Mouse (Mus musculus) embryonic facial prominence, embryonic 12.5 days (tissue): ENCODE measurements around the gene Sos2. TPM values are rescaled to one million over a fixed set of nuclear protein-coding genes. Genes with fewer than 3 reads are reported as not detected.
"Not testable (repeated sequence)": the region's sequence is repeated elsewhere in the genome, so short reads cannot be mapped to it uniquely, and the experiment has no call there.

Experiments used
- ATAC-seq: fragments of 200-750 bp; cut with Nextera tagmentation; 2 replicates; pipeline ENCODE4 v1.8.0; 2017; ENCODE audit not compliant: insufficient number of reproducible peaks, insufficient read depth, low FRiP score, low TSS enrichment
- H3K27ac ChIP-seq: fragments of 300-500 bp; sonication (generic); 2 replicates; pipeline ENCODE4 v1.5.1; 2016; ENCODE audit warnings: mild to moderate bottlenecking
- H3K27me3 ChIP-seq: fragments of 300-500 bp; sonication (generic); 2 replicates; pipeline ENCODE4 v1.6.1; 2016; ENCODE audit warnings: mild to moderate bottlenecking, moderate library complexity
- H3K36me3 ChIP-seq: fragments of 300-500 bp; sonication (generic); 2 replicates; pipeline ENCODE4 v1.6.1; 2016; ENCODE audit warnings: mild to moderate bottlenecking
- H3K4me1 ChIP-seq: fragments of 300-500 bp; sonication (generic); 2 replicates; pipeline ENCODE4 v1.6.1; 2016
- H3K4me2 ChIP-seq: fragments of 300-500 bp; sonication (generic); replicated peaks from 2 replicates; pipeline ENCODE4 v1.6.1; 2016; ENCODE audit warnings: mild to moderate bottlenecking, moderate library complexity
- H3K4me3 ChIP-seq: fragments of 300-500 bp; sonication (generic); 2 replicates; pipeline ENCODE4 v1.5.1; 2016; ENCODE audit warnings: mild to moderate bottlenecking
- H3K9ac ChIP-seq: fragments of 300-500 bp; sonication (generic); 2 replicates; pipeline ENCODE4 v1.6.1; 2016; ENCODE audit warnings: mild to moderate bottlenecking, moderate library complexity
- H3K9me3 ChIP-seq: fragments of 300-500 bp; sonication (generic); 2 replicates; pipeline ENCODE4 v1.6.1; 2016; ENCODE audit warnings: mild to moderate bottlenecking, moderate library complexity
- WGBS: fragments of 180-500 bp; shearing (Covaris S2); methylation state at CpG from one replicate; pipeline ENCODE4 v1.1.7; 2016; 5-methylcytosine and 5-hydroxymethylcytosine counted together
- polyA plus RNA-seq: library from polyadenylated mRNA; unstranded; fragments of >200 nt; fragmentation: Nextera tagmentation; extraction: Ambion mirVana; gene quantifications from 2 replicates; pipeline ENCODE4 v1.2.1, GENCODE M21; 2016

Sos2 gene
- polyA plus RNA-seq, 1 experiment from 2014 or later = 11.0 TPM

- H3K27me3 ChIP-seq = no peaks in the 10 kb centered on the region
- H3K4me2 ChIP-seq = no peak overlapping the region
- H3K4me1 ChIP-seq = no peaks in the 10 kb centered on the region
- ATAC-seq = no peak
- 90% methylated on average over 5 of the region's 5 CpGs for WGBS
- H3K9ac ChIP-seq = no peak overlapping the region
- no peak overlapping the region for H3K4me3 ChIP-seq
- no peak overlapping the region for H3K27ac ChIP-seq
- H3K36me3 ChIP-seq = no peaks in the 10 kb centered on the region
- no peaks in the 10 kb centered on the region for H3K9me3 ChIP-seq
Measured at GRCm38 (mm10) chr12:69666721-69667120, 14.9 kb downstream of the Sos2 start.

GRCm38 (mm10) chr12:69661658-69662057, 20.0 kb downstream of the Sos2 start:
- Histone ChIP-seq H3K36me3 (no peaks in the 10 kb centered on the region), H3K27me3 (no peaks in the 10 kb centered on the region), H3K4me1 (no peaks in the 10 kb centered on the region), H3K4me3 (no peak overlapping the region), H3K4me2 (no peak overlapping the region), H3K27ac (no peak overlapping the region), H3K9ac (no peak overlapping the region), H3K9me3 (no peaks in the 10 kb centered on the region)
- 96% methylated on average over 5 of the region's 5 CpGs for WGBS
- no peak for ATAC-seq

- H3K9me3 ChIP-seq, H3K4me2 ChIP-seq, H3K4me1 ChIP-seq, H3K9ac ChIP-seq, H3K27ac ChIP-seq, H3K4me3 ChIP-seq, H3K27me3 ChIP-seq: not testable (repeated sequence)
- peak; percentile 98 for ATAC-seq
- peaks cover 24% of the 10 kb centered on the region for H3K36me3 ChIP-seq
Measured at GRCm38 (mm10) chr12:69653973-69654372, 27.7 kb downstream of the Sos2 start.

- no peak for ATAC-seq
- no peak overlapping the region for H3K4me2 ChIP-seq
- peaks cover 32% of the 10 kb centered on the region for H3K36me3 ChIP-seq
- WGBS = 92% methylated on average over 8 of the region's 8 CpGs
- no peaks in the 10 kb centered on the region for H3K27me3 ChIP-seq
- H3K4me3 ChIP-seq = no peak overlapping the region
- H3K4me1 ChIP-seq = no peaks in the 10 kb centered on the region
- H3K9me3 ChIP-seq = 0 out of 2 replicates have a peak, but pooled peaks cover 4% of the 10 kb centered on the region
- no peak overlapping the region for H3K9ac ChIP-seq
- no peak overlapping the region for H3K27ac ChIP-seq
Measured at GRCm38 (mm10) chr12:69649511-69649910, 32.1 kb downstream of the Sos2 start.

- no peak overlapping the region for H3K9ac ChIP-seq
- H3K4me3 ChIP-seq = no peak overlapping the region
- H3K4me2 ChIP-seq = no peak overlapping the region
- 83% methylated on average over 8 of the region's 8 CpGs for WGBS
- no peaks in the 10 kb centered on the region for H3K9me3 ChIP-seq
- no peaks in the 10 kb centered on the region for H3K27me3 ChIP-seq
- H3K4me1 ChIP-seq = no peaks in the 10 kb centered on the region
- ATAC-seq = no peak
- peaks cover 11% of the 10 kb centered on the region for H3K36me3 ChIP-seq
- H3K27ac ChIP-seq = no peak overlapping the region
Measured at GRCm38 (mm10) chr12:69645821-69646616, 35.6 kb downstream of the Sos2 start.

- H3K9ac ChIP-seq = no peak overlapping the region
- H3K9me3 ChIP-seq = no peaks in the 10 kb centered on the region
- H3K36me3 ChIP-seq = peaks cover 17% of the 10 kb centered on the region
- H3K27me3 ChIP-seq = no peaks in the 10 kb centered on the region
- ATAC-seq = no peak
- no peak overlapping the region for H3K4me3 ChIP-seq
- no peak overlapping the region for H3K4me2 ChIP-seq
- H3K4me1 ChIP-seq = no peaks in the 10 kb centered on the region
- H3K27ac ChIP-seq = no peak overlapping the region
- 83% methylated on average over 3 of the region's 3 CpGs for whole genome bisulfite sequencing
Measured at GRCm38 (mm10) chr12:69644877-69645276, 36.8 kb downstream of the Sos2 start.

GRCm38 (mm10) chr12:69642877-69643276, 38.8 kb downstream of the Sos2 start:
- no peak overlapping the region for H3K9ac ChIP-seq
- no peak overlapping the region for H3K27ac ChIP-seq
- H3K4me2 ChIP-seq = no peak overlapping the region
- ATAC-seq = no peak
- WGBS = 93% methylated on average over 5 of the region's 5 CpGs
- H3K4me1 ChIP-seq = no peaks in the 10 kb centered on the region
- H3K36me3 ChIP-seq = peaks cover 27% of the 10 kb centered on the region
- no peaks in the 10 kb centered on the region for H3K27me3 ChIP-seq
- no peaks in the 10 kb centered on the region for H3K9me3 ChIP-seq
- no peak overlapping the region for H3K4me3 ChIP-seq

GRCm38 (mm10) chr12:69634761-69635160, 46.9 kb downstream of the Sos2 start:
- no peak for ATAC-seq
- Histone ChIP-seq H3K9me3 (no peaks in the 10 kb centered on the region), H3K9ac (no peak overlapping the region), H3K4me1 (no peaks in the 10 kb centered on the region), H3K27ac (no peak overlapping the region), H3K4me3 (no peak overlapping the region), H3K36me3 (peaks cover 27% of the 10 kb centered on the region), H3K27me3 (no peaks in the 10 kb centered on the region), H3K4me2 (no peak overlapping the region)
- WGBS = 90% methylated on average over 3 of the region's 3 CpGs

GRCm38 (mm10) chr12:69618590-69618989, 63.1 kb downstream of the Sos2 start:
- 93% methylated on average over 5 of the region's 5 CpGs for WGBS

GRCm38 (mm10) chr12:69604367-69604766, 77.3 kb downstream of the Sos2 start:
- peaks cover 27% of the 10 kb centered on the region for H3K36me3 ChIP-seq
- no peaks in the 10 kb centered on the region for H3K4me1 ChIP-seq

More at GRCm38 (mm10) chr12:69618590-69618989, 63.1 kb downstream of the Sos2 start:
- not testable (repeated sequence) for H3K27me3 ChIP-seq, H3K4me2 ChIP-seq, ATAC-seq, H3K27ac ChIP-seq, H3K9ac ChIP-seq, H3K9me3 ChIP-seq, H3K4me3 ChIP-seq, H3K4me1 ChIP-seq
- H3K36me3 ChIP-seq = peaks cover 23% of the 10 kb centered on the region

GRCm38 (mm10) chr12:69597446-69597845, 84.2 kb downstream of the Sos2 start:
- no peak overlapping the region for H3K4me3 ChIP-seq
- no peak for ATAC-seq
- no peak overlapping the region for H3K9ac ChIP-seq
- H3K27ac ChIP-seq = no peak overlapping the region
- H3K4me2 ChIP-seq = no peak overlapping the region
- WGBS = 92% methylated on average over 4 of the region's 4 CpGs
- H3K36me3 ChIP-seq = 0 out of 2 replicates have a peak, but pooled peaks cover 10% of the 10 kb centered on the region
- no peaks in the 10 kb centered on the region for H3K4me1 ChIP-seq
- no peaks in the 10 kb centered on the region for H3K27me3 ChIP-seq
- H3K9me3 ChIP-seq = no peaks in the 10 kb centered on the region

More at GRCm38 (mm10) chr12:69604367-69604766, 77.3 kb downstream of the Sos2 start:
- H3K27me3 ChIP-seq = no peaks in the 10 kb centered on the region
- H3K4me3 ChIP-seq = no peak overlapping the region
- 92% methylated on average over 2 of the region's 2 CpGs for WGBS
- no peak overlapping the region for H3K9ac ChIP-seq
- no peaks in the 10 kb centered on the region for H3K9me3 ChIP-seq
- no peak overlapping the region for H3K27ac ChIP-seq
- H3K4me2 ChIP-seq = no peak overlapping the region
- no peak for ATAC-seq

GRCm38 (mm10) chr12:69593130-69593529, 88.5 kb downstream of the Sos2 start:
- H3K9ac ChIP-seq = no peak overlapping the region
- WGBS = 90% methylated on average over 5 of the region's 5 CpGs

More at GRCm38 (mm10) chr12:69593130-69593529, 88.5 kb downstream of the Sos2 start:
- H3K27ac ChIP-seq = no peak overlapping the region
- H3K4me3 ChIP-seq = no peak overlapping the region
- H3K4me2 ChIP-seq = no peak overlapping the region
- H3K4me1 ChIP-seq = no peaks in the 10 kb centered on the region
- ATAC-seq = no peak
- H3K27me3 ChIP-seq = no peaks in the 10 kb centered on the region
- H3K36me3 ChIP-seq = peaks cover 21% of the 10 kb centered on the region
- no peaks in the 10 kb centered on the region for H3K9me3 ChIP-seq
